In genomic region chr4:150091887-150092582, GRCm38 (mm10) we compare ENCODE assay signal across 9 mouse cellular contexts. TPM values are rescaled to one million over a fixed set of nuclear protein-coding genes. Genes with fewer than 3 reads are reported as not detected.
DNase-seq lines count a peak whose midpoint lies in the region; ATAC-seq and TF ChIP-seq lines count a peak whose summit lies in the region.
"Had no signal": no experiment of that assay in that cellular context is flagged by ENCODE, and none has a peak within 500 bp of the region (broad histone marks: within the 10 kb centered on the region; RNA-seq: fewer than 3 reads in every experiment).

No protein-coding gene starts in this region.

- no peaks in the 10 kb centered on the region for H3K9me3 ChIP-seq in heart, embryonic 12.5 days (replicated peaks)
- H3K9me3 ChIP-seq in embryonic facial prominence, embryonic 10.5 days, result no peaks in the 10 kb centered on the region
- H3K9me3 ChIP-seq in forebrain, embryonic 15.5 days, result no peaks in the 10 kb centered on the region
- H3K9me3 ChIP-seq: neural tube, embryonic 12.5 days had no signal

- peak; percentile 33 to 65 for DNase-seq in heart, adult 2 months
- peak; percentile 40 for DNase-seq in urinary bladder, postnatal 25 days (ENCODE audit: low spot score)
- DNase-seq in urinary bladder, adult 2 months (ENCODE audit: low spot score), result no peak
- DNase-seq in embryonic facial prominence, embryonic 10.5 days (ENCODE audit: low spot score), result peak; percentile 57
- peak; percentile 52 for DNase-seq in skeletal muscle tissue, adult 2 months (ENCODE audit: low read depth, low spot score)

- TF ChIP-seq POLR2A in heart, adult 2 months (IDR thresholded peaks at IDR 0.05; ENCODE audit: insufficient read depth, low read depth, low read length), result no peak

- no peak overlapping the region for H3K4me3 ChIP-seq in heart, adult 2 months
- no peak overlapping the region for H3K4me3 ChIP-seq in heart, embryonic 12.5 days
- no peak overlapping the region for H3K4me3 ChIP-seq in embryonic facial prominence, embryonic 10.5 days
- H3K4me3 ChIP-seq in forebrain, embryonic 15.5 days, result no peak overlapping the region
- H3K4me3 ChIP-seq: neural tube, embryonic 12.5 days had no signal

- H3K4me2 ChIP-seq in heart, embryonic 12.5 days, result no peak overlapping the region
- no peak overlapping the region for H3K4me2 ChIP-seq in forebrain, embryonic 15.5 days (replicated peaks)
- H3K4me2 ChIP-seq: neural tube, embryonic 12.5 days had no signal

- TF ChIP-seq CTCF in heart, adult 2 months (IDR thresholded peaks at IDR 0.05), result peak; percentile 87

- no peak overlapping the region for H3K27ac ChIP-seq in heart, adult 2 months
- no peak overlapping the region for H3K27ac ChIP-seq in heart, embryonic 12.5 days (ENCODE audit: poor library complexity, severe bottlenecking)
- H3K27ac ChIP-seq in embryonic facial prominence, embryonic 10.5 days (replicated peaks), result no peak overlapping the region
- no peak overlapping the region for H3K27ac ChIP-seq in forebrain, embryonic 15.5 days (replicated peaks)
- H3K27ac ChIP-seq: neural tube, embryonic 12.5 days had no signal

- no peaks in the 10 kb centered on the region for H3K36me3 ChIP-seq in heart, adult 2 months (ENCODE audit: control insufficient read depth, insufficient read depth, low read length)
- H3K36me3 ChIP-seq in heart, embryonic 12.5 days, result no peaks in the 10 kb centered on the region
- no peaks in the 10 kb centered on the region for H3K36me3 ChIP-seq in embryonic facial prominence, embryonic 10.5 days (replicated peaks)
- H3K36me3 ChIP-seq in forebrain, embryonic 15.5 days, result no peaks in the 10 kb centered on the region
- H3K36me3 ChIP-seq: neural tube, embryonic 12.5 days had no signal

- H3K4me1 ChIP-seq in heart, adult 2 months (ENCODE audit: control insufficient read depth, insufficient read depth, low read length), result peaks cover 3% of the 10 kb centered on the region; the same call in 1 of the 2 replicates
- peaks cover 52% of the 10 kb centered on the region for H3K4me1 ChIP-seq in heart, embryonic 12.5 days (replicated peaks)
- H3K4me1 ChIP-seq in embryonic facial prominence, embryonic 10.5 days, result peaks cover 49% of the 10 kb centered on the region
- H3K4me1 ChIP-seq in forebrain, embryonic 15.5 days, result peaks cover 11% of the 10 kb centered on the region

- peaks cover 1% of the 10 kb centered on the region; the same call in 1 of the 2 replicates for H3K79me2 ChIP-seq in heart, adult 2 months (replicated peaks; ENCODE audit: control insufficient read depth, insufficient read depth, low read length)

- no peaks in the 10 kb centered on the region for H3K27me3 ChIP-seq in heart, adult 2 months (ENCODE audit: control insufficient read depth, insufficient read depth, low read length)
- peaks cover 19% of the 10 kb centered on the region for H3K27me3 ChIP-seq in heart, embryonic 12.5 days (replicated peaks)
- peaks cover 74% of the 10 kb centered on the region for H3K27me3 ChIP-seq in embryonic facial prominence, embryonic 10.5 days (replicated peaks; ENCODE audit: low read depth, poor library complexity, severe bottlenecking)
- H3K27me3 ChIP-seq in forebrain, embryonic 15.5 days, result peaks cover 22% of the 10 kb centered on the region

- TF ChIP-seq EP300 in heart, adult 2 months (IDR thresholded peaks at IDR 0.05; ENCODE audit: insufficient read depth, low read depth, low read length), result no peak

- intact Hi-C loops in heart, adult 2 months (cut with DNase I), result loop anchor here (5.0 kb wide), 1 partner anchor 315 kb away; no protein-coding TSS in a partner anchor

- H3K9ac ChIP-seq in heart, adult 2 months (ENCODE audit: low read depth, low read length), result no peak overlapping the region
- H3K9ac ChIP-seq in heart, embryonic 12.5 days, result no peak overlapping the region
- no peak overlapping the region for H3K9ac ChIP-seq in forebrain, embryonic 15.5 days (replicated peaks)
- H3K9ac ChIP-seq: neural tube, embryonic 12.5 days had no signal

- ATAC-seq in heart, embryonic 12.5 days (ENCODE audit: insufficient number of reproducible peaks, low FRiP score), result no peak
- no peak for ATAC-seq in monocyte, adult 5-6 weeks (replicated peaks; ENCODE audit: insufficient number of reproducible peaks, low FRiP score, low TSS enrichment, poor library complexity, severe bottlenecking)
- ATAC-seq in forebrain, embryonic 15.5 days (replicated peaks), result no peak

- WGBS in heart, adult 2 months, result 66% methylated on average over 18 of the region's 18 CpGs
- WGBS in heart, embryonic 12.5 days, result 78% methylated on average over 18 of the region's 18 CpGs
- 86% methylated on average over 18 of the region's 18 CpGs for WGBS in embryonic facial prominence, embryonic 10.5 days
- WGBS in forebrain, embryonic 15.5 days, result 83% methylated on average over 18 of the region's 18 CpGs

RNA-seq across cellular contexts. Expression of gene Gpr157, which starts 4.9 kb away (rescaled TPM):
- 10 to 100 TPM; 34.2 to 42.4 TPM for total RNA-seq in heart, adult 2 months (2021)
- 21.8 and 29.2 TPM in 2 replicates for polyA plus RNA-seq in heart, adult 2 months (2012; rRNA removed)
- polyA plus RNA-seq in heart, embryonic 12.5 days (2016; fragmentation: Nextera tagmentation; extraction: Ambion mirVana), result 2.1 and 2.2 TPM in 2 replicates
- polyA plus RNA-seq in urinary bladder, adult 2 months (2012; rRNA removed), result 1.7 and 2.0 TPM in 2 replicates
- 0.49 and 0.55 TPM in 2 replicates for polyA plus RNA-seq in embryonic facial prominence, embryonic 10.5 days (2016; fragmentation: Nextera tagmentation; extraction: Ambion mirVana)
- total RNA-seq in monocyte, adult 5-6 weeks (2017), result 0.19 to 0.39 TPM (median 0.32 TPM) in 3 replicates
- polyA plus RNA-seq in forebrain, embryonic 15.5 days (2015; fragmentation: Nextera tagmentation; extraction: Ambion mirVana), result 0.20 and 0.23 TPM in 2 replicates

RNA-seq across cellular contexts. Expression of gene Slc2a5, which starts 27.0 kb away (rescaled TPM):
- under 1 TPM in 1 of 2 experiments, not detected in 1; 0.09 TPM for total RNA-seq in heart, adult 2 months (2021)
- 1.4 and 1.8 TPM in 2 replicates for polyA plus RNA-seq in heart, adult 2 months (2012; rRNA removed)
- 1.2 and 1.7 TPM in 2 replicates for polyA plus RNA-seq in heart, embryonic 12.5 days (2016; fragmentation: Nextera tagmentation; extraction: Ambion mirVana)
- 0.18 and 0.28 TPM in 2 replicates for polyA plus RNA-seq in urinary bladder, adult 2 months (2012; rRNA removed)
- 1.4 and 1.7 TPM in 2 replicates for polyA plus RNA-seq in embryonic facial prominence, embryonic 10.5 days (2016; fragmentation: Nextera tagmentation; extraction: Ambion mirVana)
- 0.10 TPM in 1 of 3 replicates, not detected in the others for total RNA-seq in monocyte, adult 5-6 weeks (2017)
- polyA plus RNA-seq in forebrain, embryonic 15.5 days (2015; fragmentation: Nextera tagmentation; extraction: Ambion mirVana), result 1.9 and 2.4 TPM in 2 replicates

RNA-seq across cellular contexts. Expression of gene Slc2a7, which starts 56.7 kb away (rescaled TPM):
- total RNA-seq in heart, adult 2 months (2021), result not detected
- polyA plus RNA-seq in heart, adult 2 months (2012; rRNA removed), result not detected in 2 replicates
- polyA plus RNA-seq in heart, embryonic 12.5 days (2016; fragmentation: Nextera tagmentation; extraction: Ambion mirVana), result not detected in 2 replicates
- polyA plus RNA-seq in urinary bladder, adult 2 months (2012; rRNA removed), result not detected in 2 replicates
- polyA plus RNA-seq in embryonic facial prominence, embryonic 10.5 days (2016; fragmentation: Nextera tagmentation; extraction: Ambion mirVana), result not detected in 2 replicates
- total RNA-seq in monocyte, adult 5-6 weeks (2017), result not detected in 3 replicates
- polyA plus RNA-seq in forebrain, embryonic 15.5 days (2015; fragmentation: Nextera tagmentation; extraction: Ambion mirVana), result not detected in 2 replicates
- polyA plus RNA-seq: neural tube, embryonic 12.5 days had no signal
